Mouse (Mus musculus) small intestine, adult 2 months (tissue): ENCODE measurements at regions not wholly inside any gene's neighbourhood (a gene's known extent, or its start where the extent isn't known, plus 50 kb on each side); places are given as distances from the start of the nearest gene placed in this dataset.

Experiments used
- CTCF ChIP-seq: fragments of 200-500 bp; IDR thresholded peaks from 2 replicates; pipeline ENCODE4 v1.5.1; 2012; ENCODE audit warnings: low read depth, mild to moderate bottlenecking, control low read depth, inconsistent platforms, low read length, moderate library complexity, mixed read lengths; ENCODE audit not compliant: insufficient replicate concordance, insufficient read length; ENCODE audit errors: extremely low read depth
- POLR2A ChIP-seq: fragments of 200-500 bp; IDR thresholded peaks from 2 replicates; pipeline ENCODE4 v1.6.1; 2012; ENCODE audit warnings: low read depth, mild to moderate bottlenecking, control low read depth, inconsistent platforms, low read length, moderate library complexity

GRCm38 (mm10) chr16:96371117-96371516 lies 72.3 kb downstream of the Itgb2l start:
- TF ChIP-seq CTCF = no peak
- no peak for TF ChIP-seq POLR2A
